Mouse (Mus musculus) mammary gland, adult 2 months (tissue): ENCODE measurements around the gene Foxa3. TPM values are rescaled to one million over a fixed set of nuclear protein-coding genes. Genes with fewer than 3 reads are reported as not detected.

Experiments used
- polyA plus RNA-seq: library from polyadenylated mRNA; depleted of rRNA; stranded (reverse); fragments of >200 nt; gene quantifications from 2 replicates; pipeline ENCODE4 v1.2.3, GENCODE M21; 2012; ENCODE audit warnings: low replicate concordance; rRNA removed

Foxa3 gene
- 0.13 and 0.27 TPM in 2 replicates for polyA plus RNA-seq

DNA sequence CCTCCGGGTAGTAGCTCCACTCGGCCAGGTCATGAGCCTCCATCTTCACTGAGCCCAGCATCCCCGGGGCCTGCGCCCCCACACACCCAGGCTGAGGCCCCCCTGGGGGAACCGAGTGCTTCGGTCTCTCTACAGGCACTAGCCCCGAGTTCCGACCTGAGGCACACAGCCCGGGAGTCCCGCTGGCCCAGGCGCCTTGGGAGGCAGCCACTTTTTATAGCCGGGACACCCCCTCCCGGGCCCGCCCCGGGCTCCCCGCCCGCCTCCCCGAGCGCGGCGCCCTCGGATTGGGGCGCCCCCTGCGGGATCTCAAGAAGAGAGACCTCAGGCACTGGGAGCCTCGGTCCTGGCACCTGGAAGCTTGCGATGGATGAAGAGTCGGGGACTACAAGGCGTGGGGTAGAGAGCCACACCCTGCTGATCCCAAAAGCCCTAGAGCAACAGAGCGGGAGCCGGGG is at the start of gene Foxa3:
Gene Foxa3 (minus strand): TSS at position 182 of the 458 bp plus-strand sequence.

DNA sequence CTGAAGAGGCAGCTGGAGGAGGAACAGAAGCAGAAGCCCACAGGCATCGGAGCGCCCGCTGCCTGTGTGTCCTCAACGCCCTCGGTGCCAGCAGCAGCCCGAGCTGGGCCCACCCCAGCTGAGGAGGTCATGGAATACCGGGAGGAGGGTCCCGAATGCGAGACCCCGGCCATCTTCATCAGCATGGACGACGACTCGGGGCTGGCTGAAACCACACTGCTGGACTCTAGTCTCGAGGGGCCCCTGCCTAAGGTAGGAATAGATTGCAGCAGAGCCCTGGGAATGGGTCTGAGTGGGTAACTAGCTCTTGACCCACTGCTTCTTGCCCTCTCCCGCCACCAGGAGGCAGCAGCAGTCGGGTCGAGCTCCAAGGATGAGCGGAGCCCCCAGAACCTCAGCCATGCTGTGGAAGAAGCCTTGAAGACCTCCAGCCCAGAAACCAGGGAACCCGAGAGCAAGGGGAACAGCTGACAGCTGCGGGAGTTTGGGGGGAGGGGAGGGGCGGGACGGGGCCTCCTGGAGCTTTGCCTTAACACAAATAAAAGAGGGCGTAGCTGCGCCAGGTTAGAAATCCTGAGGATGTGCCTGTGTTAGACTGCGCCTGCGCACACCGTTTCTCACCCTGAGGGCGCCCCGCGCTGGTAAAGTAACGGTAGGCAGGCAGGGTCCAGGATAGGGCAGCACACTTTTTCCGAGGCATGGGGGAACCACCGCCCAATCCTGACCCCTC is 30.9 kb upstream of the Foxa3 start, which contains the start of gene Rsph6a:
Gene Rsph6a (plus strand): TSS at position 644 of the 730 bp plus-strand sequence.

DNA sequence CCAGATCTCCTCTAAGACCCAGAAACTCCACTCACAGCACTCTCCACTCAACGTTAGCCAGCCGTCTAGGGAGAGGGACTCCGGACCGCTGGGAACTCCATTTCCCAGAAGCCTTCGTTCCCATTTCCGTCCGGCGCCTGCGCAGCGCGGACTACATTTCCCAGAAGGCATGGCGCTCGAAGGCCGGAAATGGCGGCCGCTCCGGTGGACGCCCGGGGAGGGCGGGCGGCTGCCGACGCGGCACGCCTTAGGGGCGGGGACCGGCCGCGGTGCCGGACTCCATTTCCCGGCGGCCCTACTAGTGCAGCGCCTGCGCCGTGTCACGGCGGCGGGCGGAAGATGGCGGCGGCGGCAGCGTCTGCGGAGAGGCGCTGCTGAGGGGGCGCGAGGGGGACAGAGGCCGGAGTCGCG is 763 bp upstream of the Foxa3 start, which contains the start of gene Sympk:
Gene Sympk (plus strand): TSS at position 282 of the 411 bp plus-strand sequence.

DNA sequence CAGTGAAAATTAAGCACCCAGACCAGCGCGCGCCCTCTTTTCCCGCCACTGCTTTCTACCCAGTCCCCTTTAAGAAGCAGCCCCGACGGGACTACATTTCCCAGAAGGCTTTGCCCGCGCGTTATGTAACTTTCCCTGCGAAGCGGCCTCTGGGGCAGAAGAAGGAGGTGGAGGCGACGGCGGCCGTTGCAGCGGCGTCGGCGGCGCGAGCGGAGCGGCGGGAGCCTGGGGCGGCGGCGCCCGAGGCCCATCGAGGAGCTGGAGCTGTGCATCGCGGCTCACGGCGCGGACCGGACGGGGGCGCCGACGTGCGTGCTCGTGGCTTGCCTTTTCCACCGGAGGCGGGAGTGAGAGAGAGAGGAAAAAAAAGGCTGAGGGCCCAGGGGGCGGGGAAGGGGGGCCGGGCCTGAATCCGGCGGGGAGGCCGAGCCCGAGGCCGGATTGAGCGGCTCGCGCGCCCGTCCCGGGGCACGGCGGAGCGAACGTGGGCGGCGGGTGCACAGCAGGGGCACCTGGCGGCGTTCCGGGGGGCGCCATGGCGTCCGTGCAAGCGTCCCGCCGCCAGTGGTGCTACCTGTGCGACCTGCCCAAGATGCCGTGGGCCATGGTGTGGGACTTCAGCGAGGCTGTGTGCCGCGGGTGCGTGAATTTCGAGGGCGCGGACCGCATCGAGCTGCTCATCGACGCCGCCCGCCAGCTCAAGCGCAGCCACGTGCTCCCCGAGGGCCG is 19.3 kb downstream of the Foxa3 start, which contains the start of gene Irf2bp1:
Gene Irf2bp1 (plus strand): TSS at position 143 of the 729 bp plus-strand sequence.

DNA sequence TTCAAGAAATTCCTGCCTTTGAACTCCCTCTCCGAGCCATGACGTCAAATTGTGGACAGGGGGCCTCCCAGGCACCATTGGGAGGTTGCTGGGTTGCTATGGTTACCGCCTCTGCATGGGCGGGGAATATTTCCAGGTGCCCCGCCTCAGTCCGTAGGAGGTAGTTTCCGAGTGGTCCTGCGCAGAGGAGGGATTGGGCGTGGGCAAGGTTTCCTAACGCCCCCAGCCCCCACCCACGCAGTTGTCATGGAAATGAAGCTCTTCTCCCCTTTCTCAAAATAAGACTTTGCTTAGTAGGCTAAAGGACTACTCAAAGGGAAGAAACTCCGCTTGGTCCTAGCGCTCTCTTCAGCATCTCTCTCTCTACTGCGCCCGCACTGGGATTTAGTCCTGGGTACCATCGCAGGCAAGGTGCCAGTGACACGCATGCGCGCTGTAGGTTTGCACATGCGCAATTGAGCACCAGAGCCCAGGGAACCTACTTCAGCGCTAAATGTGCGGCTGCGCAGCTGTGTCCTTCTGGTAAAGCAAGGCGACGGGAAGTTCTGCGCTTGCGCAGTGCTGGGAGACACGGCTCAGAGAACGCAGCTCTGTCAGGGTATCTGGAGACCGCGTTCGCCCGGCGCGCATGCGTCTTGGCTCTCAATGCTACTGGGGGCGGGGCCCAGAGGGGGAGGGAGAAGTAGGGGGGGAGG is 32.6 kb downstream of the Foxa3 start, which contains the start of gene Mypop:
Gene Mypop (plus strand): TSS at position 645 of the 695 bp plus-strand sequence.

DNA sequence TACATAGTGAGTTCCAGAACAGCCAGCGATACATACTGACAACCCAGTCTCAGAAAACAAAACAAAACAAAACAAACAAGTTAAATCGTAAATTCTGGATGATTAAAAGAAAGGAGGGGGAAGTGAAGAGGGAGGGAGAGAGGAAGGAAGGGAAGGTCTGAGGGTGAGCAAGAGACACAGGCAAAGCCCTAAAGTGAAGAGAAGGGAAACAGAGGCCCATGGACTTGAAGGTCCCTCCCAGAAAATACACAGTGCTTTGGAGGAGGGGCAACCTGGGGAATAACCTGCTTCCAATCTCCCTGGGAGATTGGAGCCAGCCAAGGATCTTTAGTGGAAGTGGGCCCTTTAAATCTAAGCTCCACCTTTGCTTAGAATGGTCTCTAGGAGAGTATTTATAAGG is 36.2 kb downstream of the Foxa3 start, which contains the start of gene Nanos2:
Gene Nanos2 (plus strand): TSS at position 301 of the 400 bp plus-strand sequence.

Other genes with a start within 250 kb of the Foxa3 start
- gene Psg19, start 225.0 kb downstream of the Foxa3 start, polyA plus RNA-seq, result not detected in 2 replicates
- gene Psg17, start 201.9 kb downstream of the Foxa3 start, polyA plus RNA-seq, result 0.06 and 0.09 TPM in 2 replicates
- 8.4 and 13.8 TPM in 2 replicates for gene Mill2, start 183.6 kb downstream of the Foxa3 start, polyA plus RNA-seq
- gene Pglyrp1, start 152.2 kb downstream of the Foxa3 start, polyA plus RNA-seq, result 35.8 and 92.8 TPM in 2 replicates
- gene Ccdc61, start 113.1 kb downstream of the Foxa3 start, polyA plus RNA-seq, result 16.6 and 33.5 TPM in 2 replicates
- 1.0 and 1.6 TPM in 2 replicates for gene Nova2, start 97.7 kb downstream of the Foxa3 start, polyA plus RNA-seq
- gene Nanos2, start 36.1 kb downstream of the Foxa3 start, polyA plus RNA-seq, result 0.11 TPM in 1 of 2 replicates, not detected in the other
- gene Mypop, start 32.3 kb downstream of the Foxa3 start, polyA plus RNA-seq, result 8.8 and 14.6 TPM in 2 replicates
- 23.1 and 50.9 TPM in 2 replicates for gene Irf2bp1, start 19.5 kb downstream of the Foxa3 start, polyA plus RNA-seq
- 71.7 and 98.5 TPM in 2 replicates for gene Sympk, start 839 bp upstream of the Foxa3 start, polyA plus RNA-seq
- not detected in 2 replicates for gene Rsph6a, start 31.2 kb upstream of the Foxa3 start, polyA plus RNA-seq
- 64.7 and 84.3 TPM in 2 replicates for gene Dmwd, start 52.7 kb upstream of the Foxa3 start, polyA plus RNA-seq
- gene Dmpk, start 60.3 kb upstream of the Foxa3 start, polyA plus RNA-seq, result 287 and 339 TPM in 2 replicates
- gene Six5, start 71.1 kb upstream of the Foxa3 start, polyA plus RNA-seq, result 42.9 and 52.4 TPM in 2 replicates
- not detected in 2 replicates for gene Gm4969, start 94.8 kb upstream of the Foxa3 start, polyA plus RNA-seq
- 9.6 and 18.2 TPM in 2 replicates for gene Fbxo46, start 96.3 kb upstream of the Foxa3 start, polyA plus RNA-seq
- gene Qpctl, start 125.8 kb upstream of the Foxa3 start, polyA plus RNA-seq, result 17.8 and 20.1 TPM in 2 replicates
- 11.0 and 13.8 TPM in 2 replicates for gene Snrpd2, start 126.2 kb upstream of the Foxa3 start, polyA plus RNA-seq
- gene Gipr, start 142.6 kb upstream of the Foxa3 start, polyA plus RNA-seq, result 3.8 and 4.0 TPM in 2 replicates
- gene Eml2, start 152.9 kb upstream of the Foxa3 start, polyA plus RNA-seq, result 40.4 and 52.1 TPM in 2 replicates
- 23.4 and 23.5 TPM in 2 replicates for gene Gpr4, start 189.0 kb upstream of the Foxa3 start, polyA plus RNA-seq
- 33.0 and 51.8 TPM in 2 replicates for gene Opa3, start 204.8 kb upstream of the Foxa3 start, polyA plus RNA-seq
- gene Vasp, start 248.3 kb upstream of the Foxa3 start, polyA plus RNA-seq, result 142 and 310 TPM in 2 replicates